Mouse (Mus musculus): ENCODE data around the gene Tex19.1. TPM values are rescaled to one million over a fixed set of nuclear protein-coding genes. Genes with fewer than 3 reads are reported as not detected.

The Tex19.1 gene
- polyA plus RNA-seq, 1 experiment from 2014 or later, result not detected

DNA sequence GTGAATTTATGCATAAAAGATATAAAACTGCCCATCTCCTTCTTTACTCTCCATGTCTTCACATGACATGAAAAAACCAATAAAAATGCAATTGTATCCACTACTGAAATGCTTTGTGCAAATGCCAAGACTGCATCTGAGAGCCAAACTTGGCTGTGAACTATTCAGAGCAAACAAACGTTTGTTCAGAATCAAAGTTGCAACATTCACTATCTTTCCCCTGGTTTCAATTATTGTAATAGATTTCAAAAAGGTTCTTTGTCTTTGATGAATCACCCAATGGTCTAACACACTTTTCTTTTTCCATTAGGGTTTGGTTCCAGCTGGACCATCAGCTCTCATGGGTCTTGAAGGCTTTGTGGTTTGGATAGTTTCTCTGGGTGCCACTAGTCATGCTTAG lies 16.3 kb upstream of the Tex19.1 start:
- no peaks in the 10 kb centered on the region for H3K9me3 ChIP-seq (ENCODE audit: control insufficient read depth, low read length)
- ATAC-seq (ENCODE audit: low FRiP score, low TSS enrichment), result no peak
- no peak overlapping the region for H3K27ac ChIP-seq (replicated peaks; ENCODE audit: low read depth, low read length)
- H3K27me3 ChIP-seq (ENCODE audit: control insufficient read depth, insufficient read depth, low read length), result no peaks in the 10 kb centered on the region
- H3K36me3 ChIP-seq (ENCODE audit: control insufficient read depth, insufficient read depth, low read length), result no peaks in the 10 kb centered on the region
- no peak overlapping the region for H3K4me3 ChIP-seq (replicated peaks; ENCODE audit: low read depth, low read length)
- no peak for DNase-seq
- WGBS, result 79% methylated on average over 1 of the region's 1 CpGs
- H3K4me1 ChIP-seq (ENCODE audit: control insufficient read depth, insufficient read depth, low read length), result no peaks in the 10 kb centered on the region
- no peak overlapping the region for H3K9ac ChIP-seq (replicated peaks; ENCODE audit: low read length)
- H3K4me2 ChIP-seq (ENCODE audit: low read length), result no peak overlapping the region

DNA sequence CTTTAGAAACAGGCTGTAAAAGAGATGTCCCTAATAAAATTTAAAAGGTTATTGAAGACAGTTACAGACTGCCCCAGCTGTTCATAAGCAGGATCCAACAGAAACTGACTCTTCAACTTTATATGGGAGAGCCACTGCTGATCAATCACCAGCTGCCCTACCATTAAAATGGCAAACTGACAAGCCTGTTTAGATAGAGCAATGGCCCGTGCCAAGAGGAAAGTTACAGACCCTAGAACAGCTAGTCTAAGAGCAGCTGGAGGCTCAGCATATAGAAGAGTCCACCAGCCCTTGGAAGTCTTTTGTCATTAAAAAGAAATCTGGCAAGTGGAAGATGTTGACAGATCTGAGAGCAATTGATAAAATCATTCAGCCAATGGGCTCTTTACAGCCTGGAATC lies 11.3 kb upstream of the Tex19.1 start:
- H3K4me2 ChIP-seq (ENCODE audit: low read length), result no peak overlapping the region
- 67% methylated on average over 1 of the region's 1 CpGs for WGBS
- no peak overlapping the region for H3K27ac ChIP-seq (replicated peaks; ENCODE audit: low read depth, low read length)
- no peak for ATAC-seq (ENCODE audit: low FRiP score, low TSS enrichment)
- H3K27me3 ChIP-seq (ENCODE audit: control insufficient read depth, insufficient read depth, low read length), result no peaks in the 10 kb centered on the region
- H3K36me3 ChIP-seq (ENCODE audit: control insufficient read depth, insufficient read depth, low read length), result no peaks in the 10 kb centered on the region
- no peaks in the 10 kb centered on the region for H3K9me3 ChIP-seq (ENCODE audit: control insufficient read depth, low read length)
- no peaks in the 10 kb centered on the region for H3K4me1 ChIP-seq (ENCODE audit: control insufficient read depth, insufficient read depth, low read length)
- H3K9ac ChIP-seq (replicated peaks; ENCODE audit: low read length), result no peak overlapping the region
- DNase-seq, result no peak
- H3K4me3 ChIP-seq (replicated peaks; ENCODE audit: low read depth, low read length), result no peak overlapping the region

DNA sequence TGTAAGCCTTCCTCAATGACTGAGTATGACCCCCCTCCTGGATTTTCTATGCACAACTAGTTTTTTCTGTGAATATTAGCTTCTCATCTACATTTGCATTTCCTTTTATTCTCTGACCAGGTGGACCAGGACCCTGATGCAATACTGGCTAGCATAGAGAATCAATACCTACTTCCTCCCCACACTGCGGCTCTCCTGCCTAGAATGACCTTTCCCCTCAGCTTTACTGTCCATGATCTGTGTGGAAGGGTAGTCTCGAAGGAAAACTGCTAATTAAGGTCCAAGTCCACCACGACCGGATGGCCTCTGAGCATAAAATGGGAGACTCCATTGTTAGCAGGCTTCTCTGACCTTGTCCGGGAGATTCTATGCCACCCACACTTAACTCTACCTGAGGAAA lies 8.3 kb upstream of the Tex19.1 start:
- WGBS, result 89% methylated on average over 5 of the region's 5 CpGs
- Histone ChIP-seq H3K27me3 (ENCODE audit: control insufficient read depth, insufficient read depth, low read length) (no peaks in the 10 kb centered on the region), H3K9me3 (ENCODE audit: control insufficient read depth, low read length) (no peaks in the 10 kb centered on the region), H3K4me1 (ENCODE audit: control insufficient read depth, insufficient read depth, low read length) (no peaks in the 10 kb centered on the region), H3K27ac (replicated peaks; ENCODE audit: low read depth, low read length) (no peak overlapping the region), H3K4me3 (replicated peaks; ENCODE audit: low read depth, low read length) (no peak overlapping the region), H3K9ac (replicated peaks; ENCODE audit: low read length) (no peak overlapping the region), H3K36me3 (ENCODE audit: control insufficient read depth, insufficient read depth, low read length) (no peaks in the 10 kb centered on the region), H3K4me2 (ENCODE audit: low read length) (no peak overlapping the region)
- ATAC-seq (ENCODE audit: low FRiP score, low TSS enrichment), result no peak
- DNase-seq, result no peak

DNA sequence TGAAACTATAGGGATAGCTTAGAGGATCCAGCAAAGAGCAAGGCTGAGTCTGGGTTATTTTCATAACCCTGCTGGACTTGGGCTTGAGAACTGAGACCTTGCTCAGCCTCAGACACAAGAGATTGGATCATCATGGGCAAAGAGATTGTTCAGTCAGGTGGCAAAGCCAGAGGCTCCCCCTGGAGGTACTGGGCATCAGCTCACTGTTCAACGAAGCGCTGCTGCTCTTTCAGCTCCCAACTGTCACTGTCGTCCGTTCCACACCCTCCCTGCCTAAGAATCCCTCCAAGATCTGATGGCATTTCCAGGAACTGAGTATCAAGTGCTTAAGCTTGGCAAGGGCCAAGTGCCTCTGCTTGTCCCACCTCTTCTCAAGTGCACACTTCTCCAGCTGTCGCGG lies 7.2 kb upstream of the Tex19.1 start:
- Histone ChIP-seq H3K4me1 (ENCODE audit: control insufficient read depth, insufficient read depth, low read length) (no peaks in the 10 kb centered on the region), H3K36me3 (ENCODE audit: control insufficient read depth, insufficient read depth, low read length) (no peaks in the 10 kb centered on the region), H3K4me3 (replicated peaks; ENCODE audit: low read depth, low read length) (no peak overlapping the region), H3K9me3 (ENCODE audit: control insufficient read depth, low read length) (no peaks in the 10 kb centered on the region), H3K4me2 (ENCODE audit: low read length) (no peak overlapping the region), H3K9ac (replicated peaks; ENCODE audit: low read length) (no peak overlapping the region), H3K27ac (replicated peaks; ENCODE audit: low read depth, low read length) (no peak overlapping the region), H3K27me3 (ENCODE audit: control insufficient read depth, insufficient read depth, low read length) (no peaks in the 10 kb centered on the region)
- ATAC-seq (ENCODE audit: low FRiP score, low TSS enrichment) (no peak), DNase-seq (no peak)
- 44% methylated on average over 6 of the region's 6 CpGs for WGBS

DNA sequence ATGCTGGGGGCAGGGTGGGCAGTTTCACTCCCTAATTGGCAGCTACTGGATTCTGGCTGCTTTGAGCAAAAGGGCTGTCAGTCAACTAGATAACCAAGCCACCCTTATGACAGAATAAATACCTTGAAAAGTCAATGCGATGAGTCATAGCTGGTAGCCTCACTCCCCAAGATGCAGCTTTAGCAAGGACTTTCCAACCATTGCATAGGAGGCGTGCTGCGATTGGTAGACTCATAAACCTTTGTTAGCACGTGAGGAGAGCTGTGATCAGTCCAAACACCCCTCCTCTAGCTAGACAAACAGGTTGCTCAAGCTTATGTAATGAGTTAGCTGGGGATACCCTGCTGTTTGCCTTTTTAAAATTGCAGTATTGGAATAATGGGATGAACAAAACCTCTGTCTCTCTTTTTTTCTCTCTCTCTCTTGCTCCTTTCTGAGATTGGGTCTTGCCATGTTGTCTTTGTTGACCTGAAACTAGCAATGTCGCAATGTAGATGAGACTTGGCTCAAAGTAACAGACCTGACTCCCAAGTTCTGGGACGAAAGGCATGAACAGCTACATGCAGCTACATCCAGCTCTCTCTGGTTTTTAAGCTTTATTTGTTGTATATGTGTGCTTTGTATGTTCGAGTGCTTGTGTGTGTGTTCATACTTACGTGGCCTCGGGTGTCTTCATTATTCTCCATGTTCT lies 2.5 kb upstream of the Tex19.1 start:
- Histone ChIP-seq H3K27me3 (ENCODE audit: control insufficient read depth, insufficient read depth, low read length) (no peaks in the 10 kb centered on the region), H3K4me1 (ENCODE audit: control insufficient read depth, insufficient read depth, low read length) (no peaks in the 10 kb centered on the region), H3K9ac (replicated peaks; ENCODE audit: low read length) (no peak overlapping the region), H3K27ac (replicated peaks; ENCODE audit: low read depth, low read length) (no peak overlapping the region), H3K36me3 (ENCODE audit: control insufficient read depth, insufficient read depth, low read length) (no peaks in the 10 kb centered on the region), H3K9me3 (ENCODE audit: control insufficient read depth, low read length) (no peaks in the 10 kb centered on the region), H3K4me2 (ENCODE audit: low read length) (no peak overlapping the region), H3K4me3 (replicated peaks; ENCODE audit: low read depth, low read length) (no peak overlapping the region)
- ATAC-seq (ENCODE audit: low FRiP score, low TSS enrichment), result no peak
- no peak for DNase-seq
- 84% methylated on average over 9 of the region's 9 CpGs for WGBS

DNA sequence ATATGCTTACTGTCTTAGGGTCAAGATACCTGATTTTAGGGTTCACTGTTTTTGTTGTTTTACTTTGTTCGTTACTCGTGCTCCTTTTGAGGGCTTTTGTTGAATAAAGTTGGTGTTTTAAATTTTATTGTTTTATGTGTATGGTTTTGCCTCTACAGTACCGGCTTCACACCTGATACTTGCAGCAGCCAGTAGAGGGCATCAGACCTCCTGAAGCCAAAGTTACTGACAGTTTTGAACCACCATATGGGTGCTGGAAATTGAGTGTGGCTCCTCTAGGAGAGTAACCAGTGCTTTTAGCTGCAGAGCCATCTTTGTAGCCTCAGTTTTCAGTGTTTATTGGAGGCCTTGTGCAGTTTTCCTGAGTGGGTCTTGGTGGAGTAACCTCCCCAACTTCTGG lies 2.2 kb downstream of the Tex19.1 start:
- Histone ChIP-seq H3K4me3 (replicated peaks; ENCODE audit: low read depth, low read length) (no peak overlapping the region), H3K9ac (replicated peaks; ENCODE audit: low read length) (no peak overlapping the region), H3K9me3 (ENCODE audit: control insufficient read depth, low read length) (no peaks in the 10 kb centered on the region), H3K36me3 (ENCODE audit: control insufficient read depth, insufficient read depth, low read length) (no peaks in the 10 kb centered on the region), H3K27ac (replicated peaks; ENCODE audit: low read depth, low read length) (no peak overlapping the region), H3K4me1 (ENCODE audit: control insufficient read depth, insufficient read depth, low read length) (no peaks in the 10 kb centered on the region), H3K27me3 (ENCODE audit: control insufficient read depth, insufficient read depth, low read length) (no peaks in the 10 kb centered on the region), H3K4me2 (ENCODE audit: low read length) (no peak overlapping the region)
- 86% methylated on average over 3 of the region's 3 CpGs for WGBS
- DNase-seq, result no peak
- ATAC-seq (ENCODE audit: low FRiP score, low TSS enrichment), result no peak

DNA sequence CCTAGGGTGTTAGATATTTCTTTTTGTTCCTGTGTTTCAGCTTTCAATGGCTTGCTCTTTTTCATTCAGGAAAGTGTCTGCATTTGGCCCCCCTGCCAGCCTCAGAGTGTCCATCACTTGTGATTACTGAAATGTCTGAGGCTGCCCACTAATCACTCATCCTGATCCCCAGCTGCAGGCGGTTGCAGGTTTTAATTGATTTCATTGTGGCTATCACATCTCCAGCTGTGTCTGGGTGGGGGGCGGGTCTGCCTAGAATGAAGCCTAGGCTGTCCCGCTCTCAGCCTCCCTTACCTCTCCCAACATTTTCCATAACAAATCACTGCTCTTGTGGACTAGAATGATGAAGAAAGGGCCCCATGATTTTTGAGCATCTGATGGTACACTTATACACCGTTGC lies 8.3 kb downstream of the Tex19.1 start:
- ATAC-seq (ENCODE audit: low FRiP score, low TSS enrichment) (no peak), DNase-seq (peak; percentile 38)
- peaks cover 15% of the 10 kb centered on the region for H3K4me1 ChIP-seq (ENCODE audit: control insufficient read depth, insufficient read depth, low read length)
- H3K9ac ChIP-seq (replicated peaks; ENCODE audit: low read length), result no peak overlapping the region
- H3K27ac ChIP-seq (replicated peaks; ENCODE audit: low read depth, low read length), result no peak overlapping the region
- H3K4me3 ChIP-seq (replicated peaks; ENCODE audit: low read depth, low read length), result no peak overlapping the region
- no peaks in the 10 kb centered on the region for H3K36me3 ChIP-seq (ENCODE audit: control insufficient read depth, insufficient read depth, low read length)
- 12% methylated on average over 4 of the region's 4 CpGs for WGBS
- no peaks in the 10 kb centered on the region for H3K9me3 ChIP-seq (ENCODE audit: control insufficient read depth, low read length)
- H3K27me3 ChIP-seq (ENCODE audit: control insufficient read depth, insufficient read depth, low read length), result peaks cover 27% of the 10 kb centered on the region
- H3K4me2 ChIP-seq (ENCODE audit: low read length), result no peak overlapping the region

DNA sequence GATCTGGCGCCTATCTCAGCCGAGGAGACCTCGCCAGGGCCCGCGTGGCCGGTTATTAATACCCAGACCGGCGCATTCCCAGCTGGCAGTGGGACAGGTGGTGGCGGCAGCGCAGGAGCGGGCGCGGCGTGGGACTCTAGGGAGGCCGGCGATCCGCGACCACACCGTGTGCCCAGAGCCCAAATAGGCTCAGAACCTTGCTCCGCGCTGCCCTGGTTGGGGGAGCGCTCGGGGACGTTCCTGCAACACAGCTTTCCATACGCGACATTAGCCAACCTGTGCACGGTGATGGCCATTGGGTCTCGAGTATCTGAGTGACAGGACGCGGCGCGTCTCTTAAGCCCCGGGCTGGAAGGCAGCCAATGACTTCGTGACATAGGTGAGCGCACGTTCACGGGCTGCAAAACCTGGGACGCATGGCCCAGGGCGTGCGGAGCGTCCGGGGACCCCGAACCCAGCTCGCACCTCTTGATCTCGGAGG lies 10.5 kb downstream of the Tex19.1 start:
- Histone ChIP-seq H3K4me1 (ENCODE audit: control insufficient read depth, insufficient read depth, low read length) (peaks cover 15% of the 10 kb centered on the region), H3K27me3 (ENCODE audit: control insufficient read depth, insufficient read depth, low read length) (peaks cover 27% of the 10 kb centered on the region), H3K4me3 (replicated peaks; ENCODE audit: low read depth, low read length) (peak overlapping the region; percentile 40), H3K9ac (replicated peaks; ENCODE audit: low read length) (peak overlapping the region; percentile 51), H3K36me3 (ENCODE audit: control insufficient read depth, insufficient read depth, low read length) (no peaks in the 10 kb centered on the region), H3K9me3 (ENCODE audit: control insufficient read depth, low read length) (no peaks in the 10 kb centered on the region), H3K4me2 (ENCODE audit: low read length) (peak overlapping the region; percentile 61), H3K27ac (replicated peaks; ENCODE audit: low read depth, low read length) (no peak overlapping the region)
- DNase-seq, result peak; percentile 75
- ATAC-seq (ENCODE audit: low FRiP score, low TSS enrichment), result no peak
- under 1% methylated on average over 45 of the region's 45 CpGs for WGBS

DNA sequence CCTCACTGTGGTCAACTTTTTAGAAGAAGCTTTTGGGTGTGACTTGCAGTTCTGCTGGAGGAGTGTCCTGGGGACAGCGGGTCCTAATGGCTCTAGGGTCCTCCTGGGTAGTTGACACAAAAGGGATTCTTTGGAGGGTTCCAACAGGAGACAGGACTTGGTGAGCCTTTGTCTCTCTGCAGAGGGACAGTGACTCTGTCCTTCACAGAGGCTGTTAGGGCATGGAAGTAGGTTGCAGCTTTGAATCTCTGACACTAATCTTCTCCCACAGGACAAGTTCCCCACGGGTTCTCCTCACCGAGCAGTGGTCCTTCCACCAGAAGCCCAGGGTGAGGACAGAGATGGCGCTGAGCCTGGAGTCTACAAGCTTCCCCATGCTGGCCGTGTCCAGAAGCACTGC lies 14.0 kb downstream of the Tex19.1 start, which contains the start of gene Uts2r:
Gene Uts2r (plus strand): TSS at position 301 of the 400 bp plus-strand sequence.
- WGBS, result 89% methylated on average over 5 of the region's 5 CpGs
- Histone ChIP-seq H3K4me1 (ENCODE audit: control insufficient read depth, insufficient read depth, low read length) (peaks cover 5% of the 10 kb centered on the region), H3K36me3 (ENCODE audit: control insufficient read depth, insufficient read depth, low read length) (no peaks in the 10 kb centered on the region), H3K9ac (replicated peaks; ENCODE audit: low read length) (no peak within 1 kb of the TSS), H3K27ac (replicated peaks; ENCODE audit: low read depth, low read length) (no peak within 1 kb of the TSS), H3K4me3 (replicated peaks; ENCODE audit: low read depth, low read length) (no peak within 1 kb of the TSS), H3K9me3 (ENCODE audit: control insufficient read depth, low read length) (no peaks in the 10 kb centered on the region), H3K27me3 (ENCODE audit: control insufficient read depth, insufficient read depth, low read length) (peaks cover 27% of the 10 kb centered on the region), H3K4me2 (ENCODE audit: low read length) (no peak within 1 kb of the TSS)
- ATAC-seq (ENCODE audit: low FRiP score, low TSS enrichment), result no peak
- DNase-seq, result no peak

All from midbrain, embryonic 14.5 days (tissue).